Comparison of ENCODE assay signal across 13 mouse cellular contexts in genomic region chr11:76309868-76310267, GRCm38 (mm10).
A peak's percentile ranks its signal among the peaks of the same experiment; 100 is the strongest.
DNase-seq lines count a peak whose midpoint lies in the region; ATAC-seq and TF ChIP-seq lines count a peak whose summit lies in the region.
"Had no signal": no experiment of that assay in that cellular context is flagged by ENCODE, and none has a peak within 500 bp of the region (broad histone marks: within the 10 kb centered on the region; RNA-seq: fewer than 3 reads in every experiment).

No protein-coding gene starts in this region.

- H3K4me3 ChIP-seq in heart, embryonic 12.5 days, result no peak overlapping the region
- H3K4me3 ChIP-seq in neural tube, embryonic 15.5 days (replicated peaks), result no peak overlapping the region
- H3K4me3 ChIP-seq in stomach, postnatal 0 days (ENCODE audit: low read depth, low read length), result no peak overlapping the region
- H3K4me3 ChIP-seq: neural tube, embryonic 13.5 days had no signal

- H3K9me3 ChIP-seq in heart, embryonic 12.5 days (replicated peaks), result no peaks in the 10 kb centered on the region
- no peaks in the 10 kb centered on the region for H3K9me3 ChIP-seq in neural tube, embryonic 15.5 days (replicated peaks)
- no peaks in the 10 kb centered on the region for H3K9me3 ChIP-seq in stomach, postnatal 0 days (ENCODE audit: control insufficient read depth, low read length)
- H3K9me3 ChIP-seq: G1E; neural tube, embryonic 13.5 days had no signal

- no peaks in the 10 kb centered on the region for H3K27me3 ChIP-seq in heart, embryonic 12.5 days (replicated peaks)
- H3K27me3 ChIP-seq in neural tube, embryonic 15.5 days (replicated peaks), result no peaks in the 10 kb centered on the region
- no peaks in the 10 kb centered on the region for H3K27me3 ChIP-seq in stomach, postnatal 0 days (ENCODE audit: control insufficient read depth, insufficient read depth, low read length)
- H3K27me3 ChIP-seq: neural tube, embryonic 13.5 days had no signal

- H3K9ac ChIP-seq in heart, embryonic 12.5 days, result no peak overlapping the region
- H3K9ac ChIP-seq in neural tube, embryonic 15.5 days (replicated peaks), result no peak overlapping the region
- 0 out of 2 replicates have a peak overlapping the region, but pooled peaks have one; percentile 38 for H3K9ac ChIP-seq in stomach, postnatal 0 days (ENCODE audit: low read length)
- H3K9ac ChIP-seq: neural tube, embryonic 13.5 days had no signal

- no peak for TF ChIP-seq CTCF in stomach, postnatal 0 days (IDR thresholded peaks at IDR 0.05; ENCODE audit: low read depth)

- 50% methylated on average over 5 of the region's 5 CpGs for WGBS in heart, embryonic 12.5 days
- WGBS in neural tube, embryonic 15.5 days, result 65% methylated on average over 5 of the region's 5 CpGs
- 38% methylated on average over 5 of the region's 5 CpGs for WGBS in stomach, postnatal 0 days

- H3K36me3 ChIP-seq in heart, embryonic 12.5 days, result no peaks in the 10 kb centered on the region
- H3K36me3 ChIP-seq in neural tube, embryonic 15.5 days, result no peaks in the 10 kb centered on the region
- no peaks in the 10 kb centered on the region for H3K36me3 ChIP-seq in stomach, postnatal 0 days (ENCODE audit: control insufficient read depth, insufficient read depth, low read length)
- H3K36me3 ChIP-seq: G1E; neural tube, embryonic 13.5 days had no signal

- H3K4me1 ChIP-seq in heart, embryonic 12.5 days (replicated peaks), result peaks cover 62% of the 10 kb centered on the region
- peaks cover 31% of the 10 kb centered on the region for H3K4me1 ChIP-seq in neural tube, embryonic 15.5 days
- peaks cover 6% of the 10 kb centered on the region; the same call in 1 of the 2 replicates for H3K4me1 ChIP-seq in stomach, postnatal 0 days (replicated peaks; ENCODE audit: control insufficient read depth, insufficient read depth)

- no peak overlapping the region for H3K4me2 ChIP-seq in heart, embryonic 12.5 days
- H3K4me2 ChIP-seq in neural tube, embryonic 15.5 days, result no peak overlapping the region
- H3K4me2 ChIP-seq in stomach, postnatal 0 days (replicated peaks; ENCODE audit: low read depth), result no peak overlapping the region
- H3K4me2 ChIP-seq: neural tube, embryonic 13.5 days had no signal

- ATAC-seq in heart, embryonic 12.5 days (ENCODE audit: insufficient number of reproducible peaks, low FRiP score), result 0 out of 2 replicates have a peak, but pooled peaks have one; percentile 53
- no peak for ATAC-seq in neural tube, embryonic 15.5 days (ENCODE audit: low FRiP score)
- peak; percentile 43 for ATAC-seq in granulocyte monocyte progenitor cell, adult 5-6 weeks (replicated peaks; ENCODE audit: poor library complexity, severe bottlenecking)
- 0 out of 2 replicates have a peak, but pooled peaks have one; percentile 45 for ATAC-seq in stomach, postnatal 0 days (ENCODE audit: low FRiP score, low TSS enrichment)

- no peak overlapping the region for H3K27ac ChIP-seq in heart, embryonic 12.5 days (ENCODE audit: poor library complexity, severe bottlenecking)
- no peak overlapping the region for H3K27ac ChIP-seq in neural tube, embryonic 15.5 days (replicated peaks)
- no peak overlapping the region for H3K27ac ChIP-seq in stomach, postnatal 0 days (replicated peaks)
- H3K27ac ChIP-seq: macrophage had no signal

- DNase-seq in heart, adult 8-10 months (ENCODE audit: low spot score), result no peak
- DNase-seq in neural tube, embryonic 10.5 days (ENCODE audit: extremely low spot score, low spot score), result peak; percentile 41
- DNase-seq in stomach, postnatal 0 days (ENCODE audit: low spot score), result no peak
- no peak for DNase-seq in layer of hippocampus, adult 18-20 months (ENCODE audit: low spot score in 2 of 2)
- DNase-seq in layer of hippocampus, adult 11-12 months (ENCODE audit: low spot score), result no peak
- DNase-seq: adrenal gland, postnatal 25 days; cerebellum, postnatal 10 days had no signal

- no peak for TF ChIP-seq EP300 in stomach, postnatal 0 days (optimal IDR thresholded peaks at IDR 0.05)
